Mouse (Mus musculus): ENCODE measurements around the gene Usp6nl. TPM values are rescaled to one million over a fixed set of nuclear protein-coding genes. Genes with fewer than 3 reads are reported as not detected.

Gene Usp6nl
- polyA plus RNA-seq, 1 experiment from 2014 or later, result 8.4 TPM

DNA sequence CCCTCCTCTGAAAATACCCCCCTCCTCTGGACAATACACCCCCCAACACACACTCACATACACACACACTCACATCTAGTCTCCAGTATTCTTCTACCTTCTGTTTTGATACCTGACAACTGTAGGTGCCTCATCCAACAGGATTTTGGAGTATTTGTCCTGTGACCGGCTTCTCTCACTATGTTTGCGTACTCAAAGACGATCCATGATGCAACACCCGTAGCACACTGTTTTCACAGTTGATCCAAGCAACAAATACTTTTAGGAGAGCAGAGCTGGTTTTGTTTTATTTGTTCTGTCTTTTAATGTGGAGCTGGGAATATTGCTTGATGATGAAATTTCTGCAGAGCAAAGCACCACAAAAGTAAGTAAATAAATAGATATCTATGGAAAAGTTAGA lies 17.7 kb upstream of the Usp6nl start:
- no peaks in the 10 kb centered on the region for H3K27me3 ChIP-seq (replicated peaks; ENCODE audit: control insufficient read depth, insufficient read depth, low read length)
- H3K9ac ChIP-seq (ENCODE audit: low read depth, low read length), result no peak overlapping the region
- no peaks in the 10 kb centered on the region for H3K36me3 ChIP-seq (ENCODE audit: control insufficient read depth, insufficient read depth, low read length)
- H3K4me2 ChIP-seq (ENCODE audit: low read depth, low read length), result no peak overlapping the region
- no peaks in the 10 kb centered on the region for H3K4me1 ChIP-seq (ENCODE audit: control insufficient read depth, insufficient read depth, low read length)
- H3K4me3 ChIP-seq (ENCODE audit: low read length), result no peak overlapping the region
- no peak overlapping the region for H3K27ac ChIP-seq (ENCODE audit: low read length)
- no peak for ATAC-seq
- 84% methylated on average over 4 of the region's 4 CpGs for WGBS
- H3K9me3 ChIP-seq (ENCODE audit: control insufficient read depth, low read length), result no peaks in the 10 kb centered on the region

DNA sequence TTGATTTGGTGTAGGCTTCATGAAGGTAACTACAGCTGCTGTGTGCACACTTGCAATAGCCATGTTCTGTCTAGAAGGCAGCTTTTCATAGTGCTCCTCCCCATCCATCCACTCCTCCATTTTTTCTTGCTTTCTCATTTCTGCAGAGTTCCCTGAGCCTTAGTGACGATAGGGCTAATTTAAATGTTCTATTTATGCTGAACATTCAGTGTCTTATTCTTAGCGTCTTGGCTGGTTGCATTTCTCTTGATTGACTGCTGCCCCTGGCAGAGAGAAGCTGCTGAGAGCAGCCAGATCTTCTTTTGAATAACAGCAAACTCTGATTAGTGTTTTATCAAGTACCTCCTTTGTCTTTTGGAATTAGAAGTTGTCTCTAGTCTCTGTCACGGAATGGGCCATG lies 15.6 kb upstream of the Usp6nl start:
- H3K36me3 ChIP-seq (ENCODE audit: control insufficient read depth, insufficient read depth, low read length), result no peaks in the 10 kb centered on the region

GRCm38 (mm10) chr2:6309373-6309821 lies 13.1 kb upstream of the Usp6nl start:
- Histone ChIP-seq H3K4me1 (ENCODE audit: control insufficient read depth, insufficient read depth, low read length) (no peaks in the 10 kb centered on the region), H3K27ac (ENCODE audit: low read length) (no peak overlapping the region), H3K36me3 (ENCODE audit: control insufficient read depth, insufficient read depth, low read length) (no peaks in the 10 kb centered on the region), H3K27me3 (replicated peaks; ENCODE audit: control insufficient read depth, insufficient read depth, low read length) (no peaks in the 10 kb centered on the region), H3K9me3 (ENCODE audit: control insufficient read depth, low read length) (no peaks in the 10 kb centered on the region), H3K4me3 (ENCODE audit: low read length) (no peak overlapping the region), H3K4me2 (ENCODE audit: low read depth, low read length) (no peak overlapping the region), H3K9ac (ENCODE audit: low read depth, low read length) (no peak overlapping the region)
- ATAC-seq, result no peak
- WGBS, result 51% methylated on average over 6 of the region's 6 CpGs

More for the DNA sequence above, 15.6 kb upstream of the Usp6nl start:
- Histone ChIP-seq H3K4me2 (ENCODE audit: low read depth, low read length) (no peak overlapping the region), H3K4me3 (ENCODE audit: low read length) (no peak overlapping the region), H3K27me3 (replicated peaks; ENCODE audit: control insufficient read depth, insufficient read depth, low read length) (no peaks in the 10 kb centered on the region), H3K27ac (ENCODE audit: low read length) (no peak overlapping the region), H3K9me3 (ENCODE audit: control insufficient read depth, low read length) (no peaks in the 10 kb centered on the region), H3K4me1 (ENCODE audit: control insufficient read depth, insufficient read depth, low read length) (no peaks in the 10 kb centered on the region), H3K9ac (ENCODE audit: low read depth, low read length) (no peak overlapping the region)
- ATAC-seq, result no peak
- 70% methylated on average over 3 of the region's 3 CpGs for WGBS

DNA sequence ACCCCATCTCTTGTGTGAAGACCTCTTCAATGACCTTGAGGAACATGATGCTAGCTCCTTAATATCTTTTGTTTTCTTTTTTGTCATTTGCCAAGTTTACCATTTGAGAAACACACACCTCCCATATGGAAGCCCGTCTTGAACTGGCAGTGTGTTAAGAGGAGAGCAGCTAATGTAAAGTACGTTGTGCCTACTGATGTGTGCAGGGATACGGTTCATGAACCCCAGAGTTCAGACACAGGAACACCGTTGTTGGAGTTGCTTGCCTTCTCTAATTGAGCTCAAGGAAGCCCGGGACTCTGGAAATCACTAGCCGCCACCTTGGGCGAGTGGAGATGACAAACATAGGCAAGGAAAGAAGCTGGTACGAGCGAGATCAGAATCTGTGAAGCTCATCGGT lies 9.7 kb upstream of the Usp6nl start:
- H3K9ac ChIP-seq (ENCODE audit: low read depth, low read length), result no peak overlapping the region
- no peaks in the 10 kb centered on the region for H3K4me1 ChIP-seq (ENCODE audit: control insufficient read depth, insufficient read depth, low read length)
- H3K27ac ChIP-seq (ENCODE audit: low read length), result no peak overlapping the region
- H3K36me3 ChIP-seq (ENCODE audit: control insufficient read depth, insufficient read depth, low read length), result no peaks in the 10 kb centered on the region
- H3K9me3 ChIP-seq (ENCODE audit: control insufficient read depth, low read length), result no peaks in the 10 kb centered on the region
- no peak overlapping the region for H3K4me2 ChIP-seq (ENCODE audit: low read depth, low read length)
- 85% methylated on average over 10 of the region's 10 CpGs for WGBS
- ATAC-seq, result no peak
- no peaks in the 10 kb centered on the region for H3K27me3 ChIP-seq (replicated peaks; ENCODE audit: control insufficient read depth, insufficient read depth, low read length)
- H3K4me3 ChIP-seq (ENCODE audit: low read length), result no peak overlapping the region

DNA sequence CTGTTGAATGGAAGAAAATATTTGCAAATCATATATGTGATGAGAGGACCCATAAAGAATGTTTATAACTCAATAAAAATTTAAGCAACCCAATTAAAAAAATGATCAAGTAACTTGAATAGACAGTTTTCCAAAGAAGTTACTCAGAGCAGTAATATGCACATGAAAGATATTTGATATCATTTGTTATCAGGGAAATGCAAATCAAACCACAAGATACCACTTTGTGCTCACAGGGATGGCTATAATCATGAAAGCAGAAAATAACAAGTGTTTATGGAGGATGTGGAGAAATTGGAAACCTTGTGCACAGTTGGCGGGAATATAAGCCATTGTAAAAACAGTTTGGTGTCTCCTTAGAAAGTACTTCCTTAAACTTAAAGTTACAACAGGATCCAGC lies 8.7 kb upstream of the Usp6nl start:
- H3K27ac ChIP-seq (ENCODE audit: low read length), result no peak overlapping the region
- no peaks in the 10 kb centered on the region for H3K4me1 ChIP-seq (ENCODE audit: control insufficient read depth, insufficient read depth, low read length)
- no peaks in the 10 kb centered on the region for H3K36me3 ChIP-seq (ENCODE audit: control insufficient read depth, insufficient read depth, low read length)
- WGBS, result 90% methylated on average over 1 of the region's 1 CpGs
- ATAC-seq, result no peak
- H3K27me3 ChIP-seq (replicated peaks; ENCODE audit: control insufficient read depth, insufficient read depth, low read length), result no peaks in the 10 kb centered on the region
- no peak overlapping the region for H3K4me3 ChIP-seq (ENCODE audit: low read length)
- no peak overlapping the region for H3K4me2 ChIP-seq (ENCODE audit: low read depth, low read length)
- H3K9me3 ChIP-seq (ENCODE audit: control insufficient read depth, low read length), result no peaks in the 10 kb centered on the region
- no peak overlapping the region for H3K9ac ChIP-seq (ENCODE audit: low read depth, low read length)

GRCm38 (mm10) chr2:6320153-6320552 lies 2.3 kb upstream of the Usp6nl start:
- no peak overlapping the region for H3K4me3 ChIP-seq (ENCODE audit: low read length)
- H3K36me3 ChIP-seq (ENCODE audit: control insufficient read depth, insufficient read depth, low read length), result no peaks in the 10 kb centered on the region
- H3K27ac ChIP-seq (ENCODE audit: low read length), result no peak overlapping the region
- no peaks in the 10 kb centered on the region for H3K9me3 ChIP-seq (ENCODE audit: control insufficient read depth, low read length)
- 73% methylated on average over 3 of the region's 3 CpGs for WGBS
- no peak overlapping the region for H3K4me2 ChIP-seq (ENCODE audit: low read depth, low read length)
- no peak overlapping the region for H3K9ac ChIP-seq (ENCODE audit: low read depth, low read length)
- peaks cover 14% of the 10 kb centered on the region for H3K4me1 ChIP-seq (ENCODE audit: control insufficient read depth, insufficient read depth, low read length)
- H3K27me3 ChIP-seq (replicated peaks; ENCODE audit: control insufficient read depth, insufficient read depth, low read length), result no peaks in the 10 kb centered on the region
- ATAC-seq, result no peak

- H3K9me3 ChIP-seq (ENCODE audit: control insufficient read depth, low read length), result no peaks in the 10 kb centered on the region
- peak overlapping the region; percentile 98 for H3K27ac ChIP-seq (ENCODE audit: low read length)
- no peaks in the 10 kb centered on the region for H3K36me3 ChIP-seq (ENCODE audit: control insufficient read depth, insufficient read depth, low read length)
- peak overlapping the region; percentile 75 for H3K4me2 ChIP-seq (ENCODE audit: low read depth, low read length)
- WGBS, result 10% methylated on average over 9 of the region's 9 CpGs
- peak overlapping the region; percentile 97 for H3K9ac ChIP-seq (ENCODE audit: low read depth, low read length)
- peak overlapping the region; percentile 97 for H3K4me3 ChIP-seq (ENCODE audit: low read length)
- peaks cover 14% of the 10 kb centered on the region for H3K4me1 ChIP-seq (ENCODE audit: control insufficient read depth, insufficient read depth, low read length)
- peak; percentile 41 for ATAC-seq
- H3K27me3 ChIP-seq (replicated peaks; ENCODE audit: control insufficient read depth, insufficient read depth, low read length), result no peaks in the 10 kb centered on the region
Observed at GRCm38 (mm10) chr2:6321769-6322375, 595 bp upstream of the Usp6nl start.

DNA sequence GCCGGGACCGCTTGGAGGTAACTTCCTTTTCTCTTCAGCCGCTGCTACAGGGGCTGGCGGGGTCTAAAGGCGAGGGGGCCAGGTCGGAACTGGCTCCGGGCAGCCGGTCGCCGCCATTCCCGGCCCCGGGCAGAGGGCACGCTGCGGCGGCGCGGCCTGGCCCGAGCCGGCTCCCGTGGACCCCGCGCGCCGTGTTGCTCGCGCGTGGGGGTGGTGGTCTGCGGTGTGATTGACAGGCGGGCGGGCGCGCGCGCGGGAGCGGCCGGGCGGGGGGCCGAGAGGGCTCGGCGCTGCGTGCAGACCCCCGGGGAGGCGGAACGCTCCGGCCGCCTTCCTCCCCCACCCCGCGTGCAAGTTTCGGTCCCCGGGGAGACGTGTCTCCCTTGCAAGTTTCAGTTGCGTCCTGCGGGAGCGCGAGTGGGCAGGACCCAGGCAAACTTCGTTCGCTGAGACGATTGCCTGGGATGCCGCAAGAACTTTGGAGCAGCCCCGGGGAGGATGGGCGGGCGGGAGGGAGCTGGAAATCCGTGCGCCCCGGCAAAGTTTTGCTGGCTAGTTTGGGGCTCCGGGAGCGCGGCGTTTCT lies 563 bp downstream of the Usp6nl start:
- no peaks in the 10 kb centered on the region for H3K27me3 ChIP-seq (replicated peaks; ENCODE audit: control insufficient read depth, insufficient read depth, low read length)
- peaks cover 14% of the 10 kb centered on the region for H3K4me1 ChIP-seq (ENCODE audit: control insufficient read depth, insufficient read depth, low read length)
- peak overlapping the region; percentile 97 for H3K9ac ChIP-seq (ENCODE audit: low read depth, low read length)
- ATAC-seq, result peak; percentile 79
- H3K27ac ChIP-seq (ENCODE audit: low read length), result peak overlapping the region; percentile 98
- WGBS, result under 1% methylated on average over 56 of the region's 70 CpGs
- no peaks in the 10 kb centered on the region for H3K36me3 ChIP-seq (ENCODE audit: control insufficient read depth, insufficient read depth, low read length)
- H3K4me2 ChIP-seq (ENCODE audit: low read depth, low read length), result peak overlapping the region; percentile 75
- H3K9me3 ChIP-seq (ENCODE audit: control insufficient read depth, low read length), result no peaks in the 10 kb centered on the region
- peak overlapping the region; percentile 97 for H3K4me3 ChIP-seq (ENCODE audit: low read length)

- WGBS, result 61% methylated on average over 3 of the region's 3 CpGs
Observed at GRCm38 (mm10) chr2:6325646-6326045, 3.2 kb downstream of the Usp6nl start.

More at GRCm38 (mm10) chr2:6325646-6326045, 3.2 kb downstream of the Usp6nl start:
- H3K4me3 ChIP-seq (ENCODE audit: low read length), result no peak overlapping the region
- no peaks in the 10 kb centered on the region for H3K36me3 ChIP-seq (ENCODE audit: control insufficient read depth, insufficient read depth, low read length)
- peaks cover 25% of the 10 kb centered on the region for H3K4me1 ChIP-seq (ENCODE audit: control insufficient read depth, insufficient read depth, low read length)
- H3K27me3 ChIP-seq (replicated peaks; ENCODE audit: control insufficient read depth, insufficient read depth, low read length), result no peaks in the 10 kb centered on the region
- no peak overlapping the region for H3K4me2 ChIP-seq (ENCODE audit: low read depth, low read length)
- H3K9ac ChIP-seq (ENCODE audit: low read depth, low read length), result no peak overlapping the region
- ATAC-seq, result no peak
- H3K27ac ChIP-seq (ENCODE audit: low read length), result no peak overlapping the region
- no peaks in the 10 kb centered on the region for H3K9me3 ChIP-seq (ENCODE audit: control insufficient read depth, low read length)
